Mouse (Mus musculus) v-Abl transformed pro-B cells (cell line): ENCODE data around the gene Gm45140.

Source experiments
- in situ Hi-C, 2 experiments: fragments of 400-800 bp; cut with MboI; formaldehyde crosslinking; loops; one replicate each; pipeline ENCODE4 v1.15.1; 2025; ENCODE audit not compliant: unreplicated experiment in 2 of 2

Gm45140 gene

DNA sequence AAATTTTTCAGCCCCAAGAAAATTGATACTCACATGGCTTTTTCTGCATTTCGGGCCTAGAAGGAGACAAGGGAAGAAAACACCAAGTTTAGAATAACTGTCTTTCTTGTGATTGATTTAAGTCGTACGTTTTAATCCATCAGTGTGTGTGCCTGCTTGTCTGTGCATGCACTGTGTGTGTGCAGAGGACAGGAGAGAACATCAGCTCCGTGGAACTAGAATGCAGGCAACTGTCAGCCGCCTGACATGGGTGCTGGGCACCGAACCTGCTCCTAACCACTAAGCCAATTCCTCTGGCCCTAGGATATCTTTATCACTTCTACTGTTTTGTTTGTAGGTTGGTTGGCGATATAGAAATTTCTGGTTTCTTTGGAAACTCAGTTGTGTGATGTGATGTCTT is at the start of gene Gm45140:
Gene Gm45140 (minus strand): TSS at position 101 of the 400 bp plus-strand sequence.
- in situ Hi-C loops: no loop called here

DNA sequence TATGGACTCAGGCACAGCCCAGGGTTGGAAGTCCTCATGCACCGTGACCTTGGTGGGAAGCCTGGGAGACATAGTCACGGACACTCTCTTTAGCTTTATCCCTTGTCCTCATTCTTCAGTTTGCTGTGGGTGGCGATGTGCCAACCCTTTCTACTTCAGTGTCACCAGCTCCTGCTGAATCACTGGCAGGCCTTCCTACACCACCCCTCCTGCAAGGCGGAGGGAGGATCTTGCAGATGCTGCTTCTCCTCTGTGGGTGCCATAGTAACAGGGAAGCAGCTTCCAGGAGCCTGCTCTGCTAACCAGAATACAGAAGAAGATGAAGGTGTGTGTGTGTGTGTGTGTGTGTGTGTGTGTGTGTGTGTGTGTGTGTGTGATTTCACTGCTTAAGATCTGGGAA is 47.2 kb upstream of the Gm45140 start:
- in situ Hi-C loops: loop anchor here in 1 of 2 experiments (10.0 kb wide), 1 partner anchor 118 kb away; no protein-coding TSS in a partner anchor

DNA sequence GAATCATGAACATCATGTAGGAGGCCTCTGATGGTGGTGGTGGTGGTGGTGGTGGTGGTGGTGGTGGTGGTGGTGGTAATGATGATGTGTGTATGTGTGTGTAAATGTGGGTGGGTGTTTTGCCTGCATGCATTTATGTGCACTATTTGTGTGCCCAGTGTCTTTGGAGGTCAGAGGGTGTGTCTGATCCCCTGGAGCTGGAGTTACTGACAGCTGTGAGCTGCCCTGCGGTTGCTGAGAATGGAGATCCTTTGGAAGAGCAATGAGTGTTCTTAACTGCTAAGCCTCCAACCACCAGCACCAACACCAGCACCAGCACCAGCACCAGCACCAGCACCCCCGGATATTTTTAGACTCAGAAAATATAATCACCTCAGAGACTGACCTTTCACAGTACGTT is 46.6 kb upstream of the Gm45140 start:
- in situ Hi-C loops: loop anchor here in 1 of 2 experiments (10.0 kb wide), 1 partner anchor 117 kb away; no protein-coding TSS in a partner anchor

DNA sequence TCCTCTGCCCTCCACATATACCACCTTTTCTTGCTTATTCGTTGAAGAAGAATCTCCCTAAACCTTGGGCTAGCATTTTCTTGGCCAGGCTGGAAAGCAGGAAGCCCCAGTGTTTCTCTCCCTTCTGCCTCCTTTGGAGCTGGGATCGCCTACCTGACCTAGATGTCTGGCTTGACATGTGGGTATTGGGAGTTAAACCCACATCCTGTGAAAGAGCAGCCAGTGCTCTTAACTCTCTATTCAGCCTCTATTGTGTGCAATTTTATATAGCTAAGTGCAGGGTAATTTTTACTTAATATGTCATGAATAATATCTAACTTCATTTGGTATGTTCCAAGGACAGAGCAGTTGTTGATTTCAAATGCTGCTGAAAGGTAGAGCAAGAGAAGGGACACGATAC is 44.0 kb upstream of the Gm45140 start:
- in situ Hi-C loops: loop anchor here in 1 of 2 experiments (10.0 kb wide), 2 partner anchors 115 to 185 kb away; no protein-coding TSS in a partner anchor

DNA sequence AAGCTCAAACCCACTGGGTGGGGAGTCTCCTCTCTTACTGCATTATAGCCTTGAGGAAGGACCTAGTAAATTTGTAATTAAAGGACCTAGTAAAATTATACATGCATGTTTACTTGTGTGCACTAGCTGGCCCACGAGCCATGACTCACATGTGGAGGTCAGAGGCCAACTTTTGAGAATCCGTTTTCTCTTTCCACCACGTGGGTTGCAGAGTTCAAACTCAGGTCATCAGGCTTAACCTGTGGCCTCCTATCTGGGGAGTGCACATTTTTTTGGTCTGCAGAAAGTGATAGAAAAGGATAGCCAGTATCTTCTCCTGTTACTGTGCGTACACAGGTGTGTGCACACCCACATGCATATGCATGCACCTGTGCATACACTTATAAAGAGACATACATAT is 43.4 kb upstream of the Gm45140 start:
- in situ Hi-C loops: loop anchor here in 1 of 2 experiments (10.0 kb wide), 1 partner anchor 184 kb away; no protein-coding TSS in a partner anchor

GRCm38 (mm10) chr6:87876068-87876643 is 40.6 kb upstream of the Gm45140 start:
- in situ Hi-C loops: loop anchor here in 1 of 2 experiments (10.0 kb wide), 1 partner anchor 181 kb away; no protein-coding TSS in a partner anchor

GRCm38 (mm10) chr6:87875562-87875961 is 40.0 kb upstream of the Gm45140 start:
- in situ Hi-C loops: loop anchor here in 1 of 2 experiments (10.0 kb wide), 1 partner anchor 181 kb away; no protein-coding TSS in a partner anchor

DNA sequence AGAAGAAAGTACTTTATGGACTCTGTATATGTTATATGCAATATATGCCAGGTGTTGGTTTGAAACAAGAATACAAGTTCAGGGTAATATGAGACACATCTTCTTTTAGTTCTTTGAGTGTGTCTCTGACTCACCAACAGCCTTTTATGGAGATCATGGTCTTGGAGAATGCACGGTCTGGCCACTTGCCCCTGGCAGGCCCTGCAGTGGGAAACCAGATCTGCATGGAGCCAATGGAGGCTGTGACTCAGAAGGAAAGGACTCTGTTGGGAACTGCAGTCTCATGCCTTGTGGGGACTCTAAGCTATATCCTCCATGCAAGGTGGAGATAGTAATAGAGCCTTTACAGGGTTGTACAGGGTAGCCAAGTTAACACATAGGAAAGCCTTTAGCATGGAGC is 39.5 kb upstream of the Gm45140 start:
- in situ Hi-C loops: loop anchor here in 1 of 2 experiments (10.0 kb wide), 1 partner anchor 180 kb away; no protein-coding TSS in a partner anchor

GRCm38 (mm10) chr6:87873963-87874362 is 38.4 kb upstream of the Gm45140 start:
- in situ Hi-C loops: loop anchor here in 1 of 2 experiments (10.0 kb wide), 1 partner anchor 179 kb away; no protein-coding TSS in a partner anchor

DNA sequence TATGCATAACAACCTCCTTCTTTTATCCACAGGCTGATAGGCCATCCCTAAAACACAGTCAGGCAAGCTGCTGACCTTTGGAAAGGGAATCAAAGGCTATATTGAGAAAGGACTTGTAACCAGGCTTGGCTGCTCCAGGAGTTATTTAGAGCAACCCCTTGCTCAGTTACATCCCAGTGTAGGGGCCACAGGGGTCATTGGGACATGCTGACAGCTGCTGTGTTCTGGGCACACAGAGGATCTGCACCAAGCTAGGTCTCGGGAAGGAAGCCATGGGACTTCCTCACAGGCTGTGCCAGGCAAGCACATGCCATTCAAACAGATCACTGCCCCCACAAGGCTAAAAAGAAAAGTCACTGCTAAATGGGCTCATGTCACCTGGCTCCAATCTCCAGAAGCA is 37.5 kb upstream of the Gm45140 start:
- in situ Hi-C loops: loop anchor here in 1 of 2 experiments (10.0 kb wide), 1 partner anchor 178 kb away; no protein-coding TSS in a partner anchor

GRCm38 (mm10) chr6:87871240-87871639 is 35.6 kb upstream of the Gm45140 start:
- in situ Hi-C loops: loop anchor here in 1 of 2 experiments (10.0 kb wide), 1 partner anchor 176 kb away; no protein-coding TSS in a partner anchor

- in situ Hi-C loops: loop anchor here in 1 of 2 experiments (10.0 kb wide), 1 partner anchor 176 kb away; no protein-coding TSS in a partner anchor
Measured at GRCm38 (mm10) chr6:87870440-87870839, 34.8 kb upstream of the Gm45140 start.

- in situ Hi-C loops: no loop called here
Measured at GRCm38 (mm10) chr6:87868871-87869506, 33.4 kb upstream of the Gm45140 start.

DNA sequence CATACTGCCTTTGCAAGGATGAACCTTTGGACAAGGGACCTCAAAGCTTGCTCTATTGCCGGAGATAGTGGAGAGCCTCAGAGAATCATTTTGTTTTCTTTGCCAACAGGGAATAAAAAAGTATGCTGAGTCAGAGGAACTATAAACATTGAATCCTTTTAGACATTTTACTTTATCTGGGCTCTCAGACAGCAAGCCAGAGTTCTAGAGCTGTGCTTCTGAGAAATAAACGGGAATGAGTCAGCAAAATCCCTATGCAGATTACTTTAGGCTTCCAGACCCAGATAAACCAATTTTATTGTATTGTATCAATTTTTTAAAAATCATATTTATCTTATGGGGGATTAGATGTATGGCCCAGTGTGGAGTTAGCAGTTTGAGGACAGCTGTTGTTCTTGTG is 31.7 kb upstream of the Gm45140 start:
- in situ Hi-C loops: no loop called here

GRCm38 (mm10) chr6:87866211-87866610 is 30.6 kb upstream of the Gm45140 start:
- in situ Hi-C loops: no loop called here

- in situ Hi-C loops: no loop called here
Measured at GRCm38 (mm10) chr6:87857071-87857470, 21.5 kb upstream of the Gm45140 start.

- in situ Hi-C loops: loop anchor here (5.0 kb wide), 1 partner anchor 34 kb away; the partner anchor contains the start of gene Copg1 (in 2 of the 2)
Measured at GRCm38 (mm10) chr6:87853446-87853845, 17.9 kb upstream of the Gm45140 start.

DNA sequence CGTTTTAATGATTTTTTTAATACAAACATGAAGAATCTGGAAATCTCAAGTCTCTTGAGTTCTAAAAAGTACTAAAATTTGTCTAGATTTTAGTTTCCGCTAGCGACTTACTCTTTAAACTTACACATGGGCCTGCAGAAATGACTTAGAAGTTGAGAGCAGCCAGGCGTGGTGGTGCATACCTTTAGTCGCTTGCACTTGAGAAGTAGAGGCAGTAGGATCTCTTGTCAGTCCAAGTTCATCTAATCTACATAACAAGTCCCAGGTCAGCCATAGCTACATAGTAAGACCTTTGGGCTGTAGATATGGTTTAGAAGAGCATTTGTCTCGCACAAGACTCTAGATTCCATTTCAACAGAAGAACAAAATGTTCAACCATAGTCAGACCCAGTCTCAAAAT is 16.3 kb upstream of the Gm45140 start:
- in situ Hi-C loops: loop anchor here (5.0 kb wide), 1 partner anchor 35 kb away; the partner anchor contains the start of gene Copg1 (in 2 of the 2)

DNA sequence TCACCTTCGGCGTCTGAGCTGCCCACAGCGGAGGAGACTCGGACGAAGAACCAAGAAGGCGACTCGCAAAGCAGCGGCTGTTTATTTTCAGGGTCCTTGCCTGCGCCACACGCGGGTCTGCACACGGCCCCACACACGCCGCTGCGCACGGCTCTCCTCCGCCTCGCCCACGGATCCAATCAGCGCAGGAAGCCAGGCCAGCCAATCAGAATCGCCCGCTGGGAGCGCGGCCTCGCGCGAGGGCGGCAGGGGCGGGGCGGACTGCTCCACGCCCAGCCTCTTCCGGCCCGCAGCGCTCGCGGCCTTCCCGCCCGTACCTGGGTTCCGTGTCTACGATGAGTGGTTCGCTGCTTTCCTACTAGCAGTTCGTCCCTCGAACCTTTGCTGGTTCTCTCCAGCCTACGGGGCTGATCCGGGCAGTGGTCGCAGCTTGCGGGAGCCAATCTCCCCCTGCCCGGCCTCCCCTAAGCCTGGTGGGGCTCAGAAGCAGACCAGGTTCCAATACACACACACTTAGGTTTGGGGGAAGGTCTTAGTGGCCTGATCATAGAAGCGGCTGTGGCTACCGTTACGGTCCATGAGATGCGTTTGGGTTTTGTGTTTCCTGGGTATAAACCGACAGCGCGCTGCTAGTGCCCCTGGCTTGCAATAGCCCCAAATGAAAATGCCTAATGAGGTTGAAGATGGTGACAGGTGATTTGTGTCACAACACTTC is 15.5 kb upstream of the Gm45140 start, which contains the start of gene Cnbp:
Gene Cnbp (minus strand): TSS at position 207 of the 715 bp plus-strand sequence.
- in situ Hi-C loops: loop anchor here (5.0 kb wide), 1 partner anchor 36 kb away; the partner anchor contains the start of gene Copg1 (in 2 of the 2)

DNA sequence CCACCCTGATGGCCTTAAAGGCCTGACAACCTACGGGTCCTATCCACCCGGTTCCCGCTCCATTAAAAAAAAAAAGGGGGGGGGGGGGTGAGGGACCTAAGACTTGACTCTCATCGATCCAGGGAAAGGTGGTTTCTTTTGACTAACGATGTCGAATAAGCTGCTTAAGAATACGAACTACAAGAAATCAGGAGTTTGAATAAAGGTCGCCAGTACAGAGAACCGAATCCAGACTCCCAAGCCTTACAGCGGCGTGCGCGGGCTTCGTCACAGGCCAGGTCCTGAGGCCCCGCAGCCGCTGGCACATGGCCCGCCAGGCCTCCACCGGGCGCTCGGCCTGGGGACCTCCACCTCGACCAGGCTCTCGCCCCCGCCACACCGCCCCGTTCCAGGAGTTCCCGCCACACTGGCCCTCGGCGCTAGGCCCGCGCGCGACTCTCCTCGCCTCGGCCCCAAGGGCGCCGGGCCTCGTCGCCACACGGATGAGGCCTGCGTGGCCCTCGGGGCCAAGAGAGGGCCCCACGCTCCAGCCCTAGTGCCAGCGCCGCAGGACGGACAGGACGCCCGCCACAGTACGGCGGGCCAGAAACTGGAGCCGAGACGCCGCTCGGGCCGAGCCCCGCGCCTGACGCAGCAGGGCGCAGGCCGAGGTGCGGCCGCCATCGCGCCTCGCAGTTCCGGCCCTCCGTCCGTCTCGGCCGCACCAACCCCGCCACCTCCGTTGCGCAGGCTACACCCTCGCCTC is 14.7 kb upstream of the Gm45140 start:
- in situ Hi-C loops: loop anchor here (5.0 kb wide), 1 partner anchor 37 kb away; the partner anchor contains the start of gene Copg1 (in 2 of the 2)
